In the genomic region with DNA sequence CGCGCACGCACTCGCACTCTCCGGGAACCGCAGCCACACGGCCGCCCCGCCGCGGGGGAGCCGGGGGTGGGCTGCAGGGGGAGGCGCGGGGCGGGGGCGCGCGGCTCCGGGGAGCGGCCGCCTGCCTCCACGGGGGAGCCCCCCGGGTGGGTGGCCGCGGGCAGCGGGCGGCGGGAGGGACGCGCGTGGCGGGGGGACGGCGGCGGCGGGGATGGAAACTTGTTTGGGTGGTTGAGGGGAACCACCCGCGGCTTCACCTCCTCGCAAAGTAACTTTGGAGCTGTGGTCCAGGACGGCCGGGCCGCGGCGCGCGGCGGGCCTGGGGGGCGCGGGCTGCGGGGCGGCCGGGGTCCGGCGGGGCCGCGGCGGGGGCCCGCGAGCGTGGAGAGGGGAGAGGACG, we compare ENCODE assay signal across 8 mouse cellular contexts. TPM values are rescaled to one million over a fixed set of nuclear protein-coding genes. Genes with fewer than 3 reads are reported as not detected.
A peak's percentile ranks its signal among the peaks of the same experiment; 100 is the strongest.
DNase-seq lines count a peak whose midpoint lies in the region; ATAC-seq and TF ChIP-seq lines count a peak whose summit lies in the region.

No protein-coding gene starts in this region.

- ATAC-seq in heart, embryonic 12.5 days (ENCODE audit: insufficient number of reproducible peaks, low FRiP score): peak; percentile 9; the same call in 1 of the 2 replicates
- ATAC-seq in G1E (ENCODE audit: extremely low read depth, insufficient number of reproducible peaks, low FRiP score, poor library complexity, severe bottlenecking): no peak
- ATAC-seq in hindbrain, embryonic 11.5 days (ENCODE audit: low FRiP score): peak; percentile 33
- no peak for ATAC-seq in CD4-positive, CD25-positive, alpha-beta regulatory T cell, adult 4 months

- H3K27me3 ChIP-seq in heart, embryonic 12.5 days (replicated peaks): no peaks in the 10 kb centered on the region
- no peaks in the 10 kb centered on the region for H3K27me3 ChIP-seq in G1E (ENCODE audit: insufficient read depth, low read length)
- H3K27me3 ChIP-seq in hindbrain, embryonic 11.5 days (ENCODE audit: control insufficient read depth, insufficient read depth, low read length): no peaks in the 10 kb centered on the region

- peak overlapping the region; percentile 79 for H3K4me2 ChIP-seq in heart, embryonic 12.5 days
- peak overlapping the region; percentile 90 for H3K4me2 ChIP-seq in hindbrain, embryonic 11.5 days (replicated peaks; ENCODE audit: low read depth, low read length)

- peak overlapping the region; percentile 90 for H3K27ac ChIP-seq in heart, embryonic 12.5 days (ENCODE audit: poor library complexity, severe bottlenecking)
- H3K27ac ChIP-seq in hindbrain, embryonic 11.5 days (ENCODE audit: low read depth, low read length): peak overlapping the region; percentile 95

- under 1% methylated on average over 30 of the region's 61 CpGs for WGBS in heart, embryonic 12.5 days
- under 1% methylated on average over 17 of the region's 61 CpGs for WGBS in hindbrain, embryonic 11.5 days

- no peaks in the 10 kb centered on the region for H3K36me3 ChIP-seq in heart, embryonic 12.5 days
- H3K36me3 ChIP-seq in G1E (replicated peaks): no peaks in the 10 kb centered on the region
- H3K36me3 ChIP-seq in hindbrain, embryonic 11.5 days (ENCODE audit: control insufficient read depth, insufficient read depth, low read length): no peaks in the 10 kb centered on the region

- H3K4me1 ChIP-seq in heart, embryonic 12.5 days (replicated peaks): peaks cover 27% of the 10 kb centered on the region
- peaks cover 64% of the 10 kb centered on the region for H3K4me1 ChIP-seq in G1E (ENCODE audit: insufficient read depth, low read depth, low read length)
- H3K4me1 ChIP-seq in hindbrain, embryonic 11.5 days (replicated peaks; ENCODE audit: control insufficient read depth, insufficient read depth, low read length): peaks cover 4% of the 10 kb centered on the region

- no peaks in the 10 kb centered on the region for H3K9me3 ChIP-seq in heart, embryonic 12.5 days (replicated peaks)
- H3K9me3 ChIP-seq in G1E (replicated peaks): no peaks in the 10 kb centered on the region
- no peaks in the 10 kb centered on the region for H3K9me3 ChIP-seq in hindbrain, embryonic 11.5 days (ENCODE audit: control insufficient read depth, low read length)

- H3K9ac ChIP-seq in heart, embryonic 12.5 days: peak overlapping the region; percentile 86
- peak overlapping the region; percentile 92 for H3K9ac ChIP-seq in hindbrain, embryonic 11.5 days (ENCODE audit: low read depth, low read length)

- no peak for DNase-seq in heart, adult 8-10 months (ENCODE audit: low spot score)
- no peak for DNase-seq in G1E (ENCODE audit: low spot score)
- DNase-seq in hindbrain, embryonic 11.5 days (ENCODE audit: low spot score): no peak
- peak; percentile 14 for DNase-seq in lung, postnatal 36 days
- DNase-seq in embryo, embryonic 9.5 days (ENCODE audit: extremely low spot score): no peak
- no peak for DNase-seq in frontal cortex, postnatal 10 days (ENCODE audit: low spot score in 2 of 2)

- TF ChIP-seq CTCF in G1E (IDR thresholded peaks at IDR 0.05; ENCODE audit: low read depth, low read length): no peak

- peak overlapping the region; percentile 75 for H3K4me3 ChIP-seq in heart, embryonic 12.5 days
- H3K4me3 ChIP-seq in G1E (ENCODE audit: low read depth, low read length): peak overlapping the region; percentile 97
- H3K4me3 ChIP-seq in hindbrain, embryonic 11.5 days (ENCODE audit: low read depth, low read length): peak overlapping the region; percentile 97

RNA-seq across cellular contexts. Expression of a gene that starts 1.2 kb away (rescaled TPM):
- 78.6 and 79.0 TPM in 2 replicates for polyA plus RNA-seq in heart, embryonic 12.5 days (2016; fragmentation: Nextera tagmentation; extraction: Ambion mirVana)
- 10 to 100 TPM; 41.4 to 47.8 (median 42.8) TPM for total RNA-seq in heart, adult 8-10 months (2022)
- 79.9 and 98.3 TPM in 2 replicates for total RNA-seq in G1E (2014; fragmentation: Nextera tagmentation)
- total RNA-seq in G1E (2017): 40.4 and 40.8 TPM in 2 replicates
- 13.4 and 24.7 TPM in 2 replicates for polyA plus RNA-seq in G1E (2012)
- 152 and 153 TPM in 2 replicates for polyA plus RNA-seq in hindbrain, embryonic 11.5 days (2014; fragmentation: Nextera tagmentation; extraction: Ambion mirVana)
- 100 to 1,000 TPM; 196 to 205 TPM for polyA plus RNA-seq in CD4-positive, CD25-positive, alpha-beta regulatory T cell, adult 4 months (2017; shearing (Covaris generic))

Comparison
In these comparisons a context has a peak if more than half of its experiments do, and no peak if none do; other contexts are left out.
1. ATAC-seq: peak in heart, embryonic 12.5 days (single experiment) and hindbrain, embryonic 11.5 days (single experiment); none in G1E (single experiment) and CD4-positive, CD25-positive, alpha-beta regulatory T cell, adult 4 months (single experiment).
2. Peak in every context shown above with its lines, with median percentiles within 50 percentile points of each other: H3K4me3 ChIP-seq.